Mouse (Mus musculus): ENCODE results near the gene Ss18l2.

DNA sequence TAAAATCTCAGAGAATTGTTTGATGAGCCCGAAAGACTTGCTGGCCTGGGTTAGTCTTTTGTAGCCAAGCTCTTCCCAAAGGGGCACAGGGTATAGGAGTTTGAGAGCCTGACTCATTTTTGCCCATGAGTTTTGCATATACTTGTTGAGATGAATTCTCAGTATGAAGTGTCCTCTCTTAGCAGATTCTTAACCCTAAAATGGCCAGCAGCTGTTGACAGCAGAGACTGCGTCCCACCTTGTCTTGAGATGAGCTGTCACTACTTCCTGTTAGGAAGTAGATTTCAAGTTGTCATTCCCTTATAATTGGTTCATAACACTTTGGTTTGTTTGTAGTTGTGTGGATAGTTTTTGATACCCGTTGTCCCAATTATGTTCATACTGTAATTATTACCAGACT is 31.0 kb downstream of the Ss18l2 start:
- TF ChIP-seq CTCF (IDR thresholded peaks at IDR 0.05; ENCODE audit: low read depth): no peak
- no peak for TF ChIP-seq EP300 (IDR thresholded peaks at IDR 0.05; ENCODE audit: low read depth)

All from liver, postnatal 0 days (tissue).